Mouse (Mus musculus) inflammation-experienced regulatory T-cells, adult 16 weeks (primary cell): ENCODE measurements around the gene Bcat2. TPM values are rescaled to one million over a fixed set of nuclear protein-coding genes. Genes with fewer than 3 reads are reported as not detected.

Experiments
- polyA plus RNA-seq: library from polyadenylated mRNA; unstranded; fragments of 100-300 nt; shearing (Covaris generic); gene quantifications from one replicate; pipeline ENCODE4 v1.2.1, GENCODE M21; 2017

The Bcat2 gene
- polyA plus RNA-seq: 68.4 TPM

GRCm38 (mm10) chr7:45570103-45570741 is at the start of gene Bcat2:
Gene Bcat2 (plus strand): TSS chr7:45570153.

GRCm38 (mm10) chr7:45525809-45526473 is 44.0 kb upstream of the Bcat2 start, which contains the start of the genes Ppp1r15a and Plekha4:
Gene Ppp1r15a (minus strand): TSS chr7:45526268.
Gene Plekha4 (plus strand): TSS chr7:45526330.

GRCm38 (mm10) chr7:45554744-45555143 is 15.2 kb upstream of the Bcat2 start, which contains the start of gene Hsd17b14:
Gene Hsd17b14 (plus strand): TSS chr7:45554893.

GRCm38 (mm10) chr7:45617042-45617695 is 47.2 kb downstream of the Bcat2 start, which contains the start of gene Fut1:
Gene Fut1 (plus strand): TSS chr7:45617289.

GRCm38 (mm10) chr7:45621443-45621842 is 51.5 kb downstream of the Bcat2 start, which contains the start of gene Izumo1:
Gene Izumo1 (plus strand): TSS chr7:45621811.

GRCm38 (mm10) chr7:45627261-45627660 is 57.3 kb downstream of the Bcat2 start, which contains the start of gene Rasip1:
Gene Rasip1 (plus strand): TSS chr7:45627488.

Other genes with a start within 250 kb of the Bcat2 start
- gene Trpm4, start 236.4 kb upstream of the Bcat2 start, polyA plus RNA-seq: 22.4 TPM
- gene Hrc, start 234.9 kb upstream of the Bcat2 start, polyA plus RNA-seq: not detected
- gene Ppfia3, start 203.1 kb upstream of the Bcat2 start, polyA plus RNA-seq: not detected
- not detected for gene Lin7b, start 199.6 kb upstream of the Bcat2 start, polyA plus RNA-seq
- 227 TPM for gene Snrnp70, start 174.4 kb upstream of the Bcat2 start, polyA plus RNA-seq
- not detected for gene Kcna7, start 164.5 kb upstream of the Bcat2 start, polyA plus RNA-seq
- gene Ntf5, start 156.5 kb upstream of the Bcat2 start, polyA plus RNA-seq: 0.78 TPM
- not detected for gene Lhb, start 149.3 kb upstream of the Bcat2 start, polyA plus RNA-seq
- 18.4 TPM for gene Gys1, start 135.3 kb upstream of the Bcat2 start, polyA plus RNA-seq
- 64.0 TPM for gene Ruvbl2, start 132.1 kb upstream of the Bcat2 start, polyA plus RNA-seq
- 2,222 TPM for gene Ftl1, start 110.3 kb upstream of the Bcat2 start, polyA plus RNA-seq
- 253 TPM for gene Bax, start 103.3 kb upstream of the Bcat2 start, polyA plus RNA-seq
- 1.0 TPM for gene Tulp2, start 88.3 kb upstream of the Bcat2 start, polyA plus RNA-seq
- not detected for gene Gm45808, start 83.3 kb upstream of the Bcat2 start, polyA plus RNA-seq
- 0.95 TPM for gene Dhdh, start 81.3 kb upstream of the Bcat2 start, polyA plus RNA-seq
- 310 TPM for gene Nucb1, start 59.7 kb upstream of the Bcat2 start, polyA plus RNA-seq
- gene Ppp1r15a, start 43.9 kb upstream of the Bcat2 start, polyA plus RNA-seq: 57.1 TPM
- 0.71 TPM for gene Plekha4, start 43.8 kb upstream of the Bcat2 start, polyA plus RNA-seq
- gene Hsd17b14, start 15.3 kb upstream of the Bcat2 start, polyA plus RNA-seq: 1.6 TPM
- not detected for gene Fgf21, start 45.3 kb downstream of the Bcat2 start, polyA plus RNA-seq
- not detected for gene Fut1, start 47.1 kb downstream of the Bcat2 start, polyA plus RNA-seq
- not detected for gene Izumo1, start 51.7 kb downstream of the Bcat2 start, polyA plus RNA-seq
- gene Rasip1, start 57.3 kb downstream of the Bcat2 start, polyA plus RNA-seq: 0.65 TPM
- gene Mamstr, start 69.8 kb downstream of the Bcat2 start, polyA plus RNA-seq: 0.65 TPM
- 0.12 TPM for gene Fut2, start 96.2 kb downstream of the Bcat2 start, polyA plus RNA-seq
- gene Ntn5, start 113.9 kb downstream of the Bcat2 start, polyA plus RNA-seq: not detected
- gene Sec1, start 124.2 kb downstream of the Bcat2 start, polyA plus RNA-seq: 0.20 TPM
- gene Car11, start 129.7 kb downstream of the Bcat2 start, polyA plus RNA-seq: 9.3 TPM
- gene Dbp, start 134.9 kb downstream of the Bcat2 start, polyA plus RNA-seq: 14.7 TPM
- gene Rpl18, start 145.3 kb downstream of the Bcat2 start, polyA plus RNA-seq: 1,529 TPM
- gene Sphk2, start 147.8 kb downstream of the Bcat2 start, polyA plus RNA-seq: 40.4 TPM
- gene Fam83e, start 151.1 kb downstream of the Bcat2 start, polyA plus RNA-seq: not detected
- gene Spaca4, start 155.7 kb downstream of the Bcat2 start, polyA plus RNA-seq: not detected
- gene Lmtk3, start 213.6 kb downstream of the Bcat2 start, polyA plus RNA-seq: 0.13 TPM
- 2.7 TPM for gene Sult2b1, start 214.5 kb downstream of the Bcat2 start, polyA plus RNA-seq
- gene Cyth2, start 244.4 kb downstream of the Bcat2 start, polyA plus RNA-seq: 45.3 TPM